Mouse (Mus musculus) intestine, embryonic 15.5 days (tissue): Measurements from ENCODE around the gene Afdn. TPM values are rescaled to one million over a fixed set of nuclear protein-coding genes. Genes with fewer than 3 reads are reported as not detected.

ENCODE experiments used
- ATAC-seq: fragments of 200-750 bp; cut with Nextera tagmentation; 2 replicates; pipeline ENCODE4 v1.8.0; 2017; ENCODE audit warnings: moderate TSS enrichment, moderate library complexity
- H3K27ac ChIP-seq: fragments of 300-500 bp; sonication (generic); 2 replicates; pipeline ENCODE4 v1.5.1; 2015; ENCODE audit warnings: mild to moderate bottlenecking, inconsistent platforms
- H3K27me3 ChIP-seq: fragments of 300-500 bp; sonication (generic); replicated peaks from 2 replicates; pipeline ENCODE4 v1.6.1; 2015; ENCODE audit warnings: inconsistent platforms
- H3K36me3 ChIP-seq: fragments of 300-500 bp; sonication (generic); 2 replicates; pipeline ENCODE4 v1.6.1; 2015; ENCODE audit warnings: inconsistent platforms
- H3K4me1 ChIP-seq: fragments of 300-500 bp; sonication (generic); replicated peaks from 2 replicates; pipeline ENCODE4 v1.6.1; 2015; ENCODE audit warnings: inconsistent platforms
- H3K4me2 ChIP-seq: fragments of 300-500 bp; sonication (generic); replicated peaks from 2 replicates; pipeline ENCODE4 v1.6.1; 2015; ENCODE audit warnings: mild to moderate bottlenecking, inconsistent platforms
- H3K4me3 ChIP-seq: fragments of 300-500 bp; sonication (generic); replicated peaks from 2 replicates; pipeline ENCODE4 v1.5.1; 2015; ENCODE audit warnings: inconsistent platforms
- H3K9ac ChIP-seq: fragments of 300-500 bp; sonication (generic); 2 replicates; pipeline ENCODE4 v1.6.1; 2015; ENCODE audit warnings: inconsistent platforms
- H3K9me3 ChIP-seq: fragments of 300-500 bp; sonication (generic); 2 replicates; pipeline ENCODE4 v1.6.1; 2016; ENCODE audit warnings: inconsistent platforms
- WGBS: fragments of 180-500 bp; shearing (Covaris S2); methylation state at CpG from one replicate; pipeline ENCODE4 v1.1.7; 2015; 5-methylcytosine and 5-hydroxymethylcytosine counted together
- polyA plus RNA-seq: library from polyadenylated mRNA; unstranded; fragments of >200 nt; fragmentation: Nextera tagmentation; extraction: Ambion mirVana; gene quantifications from 2 replicates; pipeline ENCODE4 v1.2.1, GENCODE M21; 2015

Afdn gene
- polyA plus RNA-seq, 1 experiment from 2014 or later: 84.9 TPM

GRCm38 (mm10) chr17:13726832-13727355, 33.4 kb upstream of the Afdn start:
- H3K27me3 ChIP-seq: no peaks in the 10 kb centered on the region
- WGBS: 88% methylated on average over 8 of the region's 8 CpGs
- H3K9ac ChIP-seq: no peak overlapping the region
- no peaks in the 10 kb centered on the region for H3K9me3 ChIP-seq
- no peaks in the 10 kb centered on the region for H3K36me3 ChIP-seq
- no peak for ATAC-seq
- no peak overlapping the region for H3K27ac ChIP-seq
- no peak overlapping the region for H3K4me3 ChIP-seq
- H3K4me1 ChIP-seq: no peaks in the 10 kb centered on the region
- no peak overlapping the region for H3K4me2 ChIP-seq

DNA sequence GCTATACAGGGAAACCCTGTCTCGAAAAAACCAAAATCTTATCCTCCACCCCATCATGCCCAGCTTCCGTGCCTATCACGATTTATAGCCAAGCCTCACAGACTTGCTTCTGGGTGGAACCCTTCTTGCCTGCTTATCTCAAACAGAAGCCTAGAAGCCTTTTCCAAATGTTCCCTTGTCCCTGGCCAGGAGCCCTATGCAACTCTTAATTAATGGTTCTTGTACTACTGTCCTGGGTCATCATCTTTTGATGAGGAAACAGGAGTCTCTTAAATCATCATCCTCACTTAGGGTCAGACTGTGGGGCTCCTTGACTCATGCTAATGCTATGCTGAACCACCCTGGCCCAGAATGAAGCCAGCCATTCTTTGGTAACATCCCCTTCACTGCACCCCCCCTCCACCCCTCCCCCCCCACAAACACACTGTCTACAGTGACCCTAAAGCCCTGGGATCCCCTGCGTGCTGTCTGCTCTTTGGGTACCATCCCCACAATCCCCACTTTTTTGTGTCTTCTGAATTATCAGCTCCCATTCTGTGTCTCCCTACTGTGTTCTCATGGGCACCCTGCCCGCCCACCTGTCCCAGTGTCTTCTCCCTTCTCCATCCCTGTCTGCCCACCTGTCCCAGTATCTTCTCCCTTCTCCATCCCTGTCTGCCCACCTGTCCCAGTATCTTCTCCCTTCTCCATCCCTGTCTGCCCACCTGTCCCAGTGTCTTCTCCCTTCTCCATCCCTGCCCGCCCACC, 29.2 kb upstream of the Afdn start:
- Histone ChIP-seq H3K9ac (no peak overlapping the region), H3K4me3 (no peak overlapping the region), H3K9me3 (no peaks in the 10 kb centered on the region), H3K36me3 (no peaks in the 10 kb centered on the region), H3K27me3 (no peaks in the 10 kb centered on the region), H3K27ac (no peak overlapping the region), H3K4me2 (no peak overlapping the region), H3K4me1 (0 out of 2 replicates have a peak, but pooled peaks cover 3% of the 10 kb centered on the region)
- 88% methylated on average over 6 of the region's 6 CpGs for WGBS
- ATAC-seq: no peak

GRCm38 (mm10) chr17:13731727-13732112, 28.6 kb upstream of the Afdn start:
- Histone ChIP-seq H3K36me3 (no peaks in the 10 kb centered on the region), H3K4me3 (no peak overlapping the region), H3K9ac (no peak overlapping the region), H3K4me2 (no peak overlapping the region), H3K9me3 (no peaks in the 10 kb centered on the region), H3K4me1 (0 out of 2 replicates have a peak, but pooled peaks cover 3% of the 10 kb centered on the region), H3K27ac (no peak overlapping the region), H3K27me3 (no peaks in the 10 kb centered on the region)
- 64% methylated on average over 4 of the region's 4 CpGs for WGBS
- no peak for ATAC-seq

DNA sequence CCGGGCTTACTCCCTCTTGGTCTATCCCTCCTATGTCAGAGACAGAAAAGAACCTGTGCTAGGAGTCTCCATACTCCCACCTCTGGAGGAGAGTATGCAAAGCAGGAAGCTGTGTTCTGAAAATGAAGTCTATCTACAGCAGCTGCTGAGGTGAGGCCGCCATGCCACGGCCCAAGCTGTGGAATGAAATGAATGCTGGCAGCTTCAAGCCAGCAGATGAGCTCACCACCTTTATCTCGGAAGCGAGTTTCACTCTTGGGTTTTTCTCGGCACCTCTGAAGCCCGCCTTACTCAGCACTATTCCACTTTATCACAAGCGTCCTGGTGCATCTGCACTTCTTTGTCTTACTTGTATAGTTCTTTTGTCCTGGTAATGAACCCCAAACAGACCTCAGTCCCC, 27.7 kb upstream of the Afdn start:
- Histone ChIP-seq H3K4me3 (no peak overlapping the region), H3K4me2 (0 out of 2 replicates have a peak overlapping the region, but pooled peaks have one; percentile 12), H3K4me1 (0 out of 2 replicates have a peak, but pooled peaks cover 3% of the 10 kb centered on the region), H3K9me3 (no peaks in the 10 kb centered on the region), H3K36me3 (no peaks in the 10 kb centered on the region), H3K9ac (no peak overlapping the region), H3K27ac (no peak overlapping the region), H3K27me3 (no peaks in the 10 kb centered on the region)
- WGBS: 39% methylated on average over 8 of the region's 8 CpGs
- peak; percentile 74 for ATAC-seq

- no peak overlapping the region for H3K4me3 ChIP-seq
- H3K4me2 ChIP-seq: no peak overlapping the region
- no peaks in the 10 kb centered on the region for H3K9me3 ChIP-seq
- WGBS: 86% methylated on average over 5 of the region's 5 CpGs
- no peak overlapping the region for H3K27ac ChIP-seq
- no peak overlapping the region for H3K9ac ChIP-seq
- H3K4me1 ChIP-seq: 0 out of 2 replicates have a peak, but pooled peaks cover 3% of the 10 kb centered on the region
- H3K36me3 ChIP-seq: no peaks in the 10 kb centered on the region
- no peak for ATAC-seq
- no peaks in the 10 kb centered on the region for H3K27me3 ChIP-seq
Measured at GRCm38 (mm10) chr17:13733971-13734370, 26.4 kb upstream of the Afdn start.

GRCm38 (mm10) chr17:13735057-13735456, 25.3 kb upstream of the Afdn start:
- ATAC-seq: no peak
- 91% methylated on average over 5 of the region's 5 CpGs for WGBS
- no peak overlapping the region for H3K4me2 ChIP-seq
- H3K9me3 ChIP-seq: no peaks in the 10 kb centered on the region
- 0 out of 2 replicates have a peak, but pooled peaks cover 3% of the 10 kb centered on the region for H3K4me1 ChIP-seq
- H3K27ac ChIP-seq: no peak overlapping the region
- H3K9ac ChIP-seq: no peak overlapping the region
- H3K4me3 ChIP-seq: no peak overlapping the region
- no peaks in the 10 kb centered on the region for H3K27me3 ChIP-seq
- H3K36me3 ChIP-seq: no peaks in the 10 kb centered on the region

- peak; percentile 48; the same call in 1 of the 2 replicates for ATAC-seq
- Histone ChIP-seq H3K9ac (no peak overlapping the region), H3K4me3 (no peak overlapping the region), H3K9me3 (no peaks in the 10 kb centered on the region), H3K36me3 (no peaks in the 10 kb centered on the region), H3K27me3 (no peaks in the 10 kb centered on the region), H3K4me2 (no peak overlapping the region), H3K4me1 (0 out of 2 replicates have a peak, but pooled peaks cover 3% of the 10 kb centered on the region), H3K27ac (no peak overlapping the region)
- 68% methylated on average over 8 of the region's 8 CpGs for WGBS
Measured at GRCm38 (mm10) chr17:13735803-13736282, 24.5 kb upstream of the Afdn start.

DNA sequence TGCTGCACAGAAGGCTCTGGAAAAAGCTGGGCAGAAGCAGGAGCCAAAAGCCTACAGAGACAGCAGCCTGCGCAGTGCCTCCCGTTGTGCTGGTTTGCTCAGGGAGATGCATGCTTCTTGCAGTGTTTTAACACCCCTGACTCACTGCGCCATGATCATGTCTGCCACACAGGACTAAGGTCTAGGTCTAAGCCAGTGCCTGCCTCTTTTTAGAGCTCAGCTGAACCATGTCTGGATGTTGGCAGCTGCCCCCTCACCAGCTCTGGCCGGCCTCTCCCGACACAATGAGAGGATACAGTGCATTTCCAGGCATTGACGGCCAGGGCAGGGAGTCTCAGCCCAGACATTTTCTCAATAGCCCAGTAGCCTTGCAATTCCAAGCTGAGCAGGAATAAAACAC, 23.0 kb upstream of the Afdn start:
- no peaks in the 10 kb centered on the region for H3K27me3 ChIP-seq
- H3K4me1 ChIP-seq: peaks cover 9% of the 10 kb centered on the region
- no peaks in the 10 kb centered on the region for H3K36me3 ChIP-seq
- no peak overlapping the region for H3K9ac ChIP-seq
- ATAC-seq: no peak
- no peak overlapping the region for H3K4me2 ChIP-seq
- H3K27ac ChIP-seq: no peak overlapping the region
- 59% methylated on average over 6 of the region's 6 CpGs for WGBS
- no peak overlapping the region for H3K4me3 ChIP-seq
- H3K9me3 ChIP-seq: no peaks in the 10 kb centered on the region

DNA sequence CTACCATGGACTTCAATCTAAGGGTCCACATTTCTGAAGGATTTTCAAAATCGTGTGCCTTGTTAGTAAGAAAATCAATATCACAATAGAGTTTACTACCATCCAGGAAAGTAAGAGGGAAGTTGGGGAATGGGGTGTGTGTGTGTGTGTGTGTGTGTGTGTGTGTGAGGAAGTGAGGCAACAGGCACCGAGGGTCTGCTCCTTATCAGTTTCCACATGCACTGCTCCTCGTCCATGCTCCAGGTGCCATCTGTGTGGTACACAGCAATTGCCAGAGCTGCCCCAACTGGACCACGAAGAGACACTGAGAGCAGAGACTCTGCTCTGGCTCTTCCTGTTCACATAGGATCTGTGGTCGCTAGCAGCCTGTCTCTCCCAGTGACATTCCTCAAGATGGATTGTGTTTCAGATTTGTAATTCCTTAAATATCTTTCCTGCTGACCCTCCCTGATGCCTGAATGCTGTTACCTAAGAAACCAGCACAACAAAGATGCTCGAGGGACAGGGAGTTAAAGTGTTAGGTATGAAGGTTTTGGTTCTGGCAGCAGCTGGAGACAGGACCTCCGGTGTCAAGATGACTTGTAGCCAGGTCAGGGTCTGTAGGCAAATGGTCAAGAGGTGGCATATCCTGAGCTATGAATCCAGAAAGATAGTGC, 22.1 kb upstream of the Afdn start:
- H3K4me1 ChIP-seq: peaks cover 12% of the 10 kb centered on the region
- H3K27me3 ChIP-seq: no peaks in the 10 kb centered on the region
- H3K27ac ChIP-seq: no peak overlapping the region; the same call in 1 of the 2 replicates
- no peak overlapping the region for H3K4me3 ChIP-seq
- no peak overlapping the region for H3K4me2 ChIP-seq
- H3K9ac ChIP-seq: no peak overlapping the region
- WGBS: 47% methylated on average over 7 of the region's 7 CpGs
- H3K36me3 ChIP-seq: no peaks in the 10 kb centered on the region
- no peak for ATAC-seq
- H3K9me3 ChIP-seq: no peaks in the 10 kb centered on the region

DNA sequence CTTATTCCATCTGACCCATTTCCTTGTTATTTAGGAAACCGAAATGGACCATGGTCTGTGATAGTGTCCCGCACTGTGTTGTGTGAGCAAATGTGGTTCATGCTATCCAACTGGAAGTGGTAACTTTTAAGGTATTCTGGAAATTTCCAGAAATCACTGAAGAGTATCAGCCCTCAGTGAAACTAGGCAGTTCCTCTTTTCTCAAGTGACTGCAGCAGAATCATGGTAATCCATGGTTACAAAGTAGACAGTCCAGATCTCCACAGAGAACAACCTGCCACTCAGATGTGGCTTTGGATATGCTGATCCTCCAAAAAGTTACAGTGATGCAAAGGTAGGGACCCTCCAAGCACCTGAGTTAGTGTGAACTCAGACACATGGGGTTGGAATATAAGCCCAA, 21.4 kb upstream of the Afdn start:
- H3K4me1 ChIP-seq: peaks cover 19% of the 10 kb centered on the region
- no peak overlapping the region for H3K4me2 ChIP-seq
- no peak overlapping the region for H3K9ac ChIP-seq
- H3K36me3 ChIP-seq: no peaks in the 10 kb centered on the region
- no peaks in the 10 kb centered on the region for H3K9me3 ChIP-seq
- 89% methylated on average over 2 of the region's 2 CpGs for WGBS
- no peak for ATAC-seq
- H3K4me3 ChIP-seq: no peak overlapping the region
- no peaks in the 10 kb centered on the region for H3K27me3 ChIP-seq
- no peak overlapping the region for H3K27ac ChIP-seq

- H3K4me3 ChIP-seq: no peak overlapping the region
- no peak for ATAC-seq
- H3K27ac ChIP-seq: no peak overlapping the region
- H3K9ac ChIP-seq: no peak overlapping the region
- no peaks in the 10 kb centered on the region for H3K36me3 ChIP-seq
- no peaks in the 10 kb centered on the region for H3K9me3 ChIP-seq
- H3K4me2 ChIP-seq: no peak overlapping the region
- WGBS: 76% methylated on average over 5 of the region's 5 CpGs
- H3K4me1 ChIP-seq: peaks cover 25% of the 10 kb centered on the region
- H3K27me3 ChIP-seq: no peaks in the 10 kb centered on the region
Measured at GRCm38 (mm10) chr17:13739981-13740380, 20.4 kb upstream of the Afdn start.

DNA sequence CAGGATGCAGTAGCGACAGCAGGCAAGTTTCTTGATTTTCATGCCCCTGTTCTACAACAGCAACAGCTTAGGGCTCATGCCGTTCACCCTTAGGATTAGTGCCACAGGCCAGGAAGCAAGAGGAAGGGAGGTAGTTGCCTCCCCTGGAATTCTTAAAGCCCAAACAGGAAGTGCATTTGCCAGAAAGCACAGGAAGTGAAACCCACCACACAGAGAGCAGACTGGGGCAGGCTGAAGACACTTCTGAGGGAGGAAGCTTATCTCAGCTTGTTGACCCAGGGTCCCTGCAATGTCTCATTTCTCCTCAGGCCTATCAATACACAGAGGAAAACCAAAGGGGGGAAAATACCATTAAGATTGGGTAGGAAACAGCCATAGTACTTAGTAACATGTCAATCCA, 19.5 kb upstream of the Afdn start:
- Histone ChIP-seq H3K27me3 (no peaks in the 10 kb centered on the region), H3K9me3 (no peaks in the 10 kb centered on the region), H3K27ac (peak overlapping the region; percentile 52), H3K4me3 (no peak overlapping the region), H3K4me1 (peaks cover 28% of the 10 kb centered on the region), H3K9ac (no peak overlapping the region), H3K36me3 (no peaks in the 10 kb centered on the region), H3K4me2 (no peak overlapping the region)
- ATAC-seq: no peak
- WGBS: 29% methylated on average over 2 of the region's 2 CpGs
